Mouse (Mus musculus): ENCODE results near the gene Afap1l2.

GRCm38 (mm10) chr19:57026501-57026900, 18.5 kb upstream of the Afap1l2 start:
- TF ChIP-seq CTCF (IDR thresholded peaks at IDR 0.05; ENCODE audit: low read depth) (no peak), EP300 (IDR thresholded peaks at IDR 0.05; ENCODE audit: low read depth) (no peak)

Data from heart, postnatal 0 days (tissue).